Mouse (Mus musculus) layer of hippocampus, postnatal 36 days (tissue): ENCODE measurements around the gene Ldb1. TPM values are rescaled to one million over a fixed set of nuclear protein-coding genes. Genes with fewer than 3 reads are reported as not detected.
"Not testable (repeated sequence)": the region's sequence is repeated elsewhere in the genome, so short reads cannot be mapped to it uniquely, and the experiment has no call there.

Experiments used
- DNase-seq, 2 experiments: peaks; one replicate each; pipeline ENCODE4 v3.0.0; 2022
- total RNA-seq, 2 experiments: library from RNA; stranded (reverse); gene quantifications; 2 replicates each; pipeline ENCODE4 v1.2.3; 2021

Gene Ldb1
- total RNA-seq, 2 experiments from 2014 or later: 107 to 114 TPM

DNA sequence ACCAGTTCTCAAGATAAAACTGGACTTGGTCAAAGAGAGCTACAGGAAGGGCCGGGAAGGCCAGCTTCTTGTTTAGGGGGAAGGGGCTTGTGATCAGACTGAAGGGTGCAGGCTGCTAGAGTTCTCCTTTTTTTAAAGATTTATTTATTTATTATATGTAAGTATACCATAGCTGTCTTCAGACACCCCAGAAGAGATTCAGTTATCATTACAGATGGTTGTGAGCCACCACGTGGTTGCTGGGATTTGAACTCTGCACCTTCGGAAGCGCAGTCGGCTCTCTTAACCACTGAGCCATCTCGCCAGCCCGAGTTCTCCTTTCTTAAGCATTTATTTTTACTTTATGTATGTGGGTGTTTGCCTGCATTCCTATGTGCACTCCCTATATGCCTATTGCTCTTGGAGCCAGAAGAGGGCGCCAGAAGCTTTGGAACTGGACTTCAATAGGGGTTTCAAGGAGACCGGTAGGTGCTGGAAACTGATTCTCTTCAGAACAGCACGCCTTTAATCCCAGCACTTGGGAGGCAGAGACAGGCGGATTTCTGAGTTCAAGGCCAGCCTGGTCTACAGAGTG is 16.2 kb downstream of the Ldb1 start:
- DNase-seq: no peak

DNA sequence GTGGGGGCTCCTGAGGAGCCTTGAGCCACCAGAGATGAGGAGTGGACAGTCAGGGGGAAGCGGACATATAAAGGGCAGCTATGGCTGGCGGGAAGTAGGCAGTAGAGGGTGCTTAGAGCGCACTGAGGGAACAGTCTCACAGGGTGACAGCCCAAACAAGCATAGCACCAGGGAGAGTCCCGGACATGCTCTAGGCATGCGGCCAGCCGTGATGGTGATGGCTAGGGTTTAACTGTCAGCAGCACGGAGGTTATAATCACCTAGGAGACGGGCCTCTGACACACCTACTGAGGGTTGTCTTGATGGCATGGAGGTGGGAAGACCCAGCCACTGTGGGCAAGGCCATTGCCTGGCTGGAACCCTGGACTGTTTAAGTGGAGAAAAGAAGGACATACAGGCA is 18.4 kb downstream of the Ldb1 start:
- DNase-seq: no peak

DNA sequence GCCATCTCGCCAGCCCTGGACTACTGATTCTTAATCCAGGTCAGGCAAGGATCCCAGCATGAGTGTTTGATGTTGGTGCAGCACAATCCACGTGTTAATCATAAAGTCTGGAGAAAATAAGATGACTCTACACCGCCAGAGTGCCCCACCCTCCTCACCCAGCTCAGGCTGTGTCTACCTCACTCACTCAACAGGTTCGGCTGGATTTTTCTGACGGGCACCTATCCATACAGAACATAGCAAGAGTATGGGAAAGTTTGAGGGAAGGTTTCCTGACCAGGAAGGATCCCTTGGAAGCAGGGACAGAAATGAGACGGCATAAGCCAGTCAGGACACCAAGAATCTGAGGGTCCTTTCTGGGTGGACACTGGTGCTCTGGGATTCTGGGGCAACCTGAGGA is 20.1 kb downstream of the Ldb1 start:
- DNase-seq: no peak

DNA sequence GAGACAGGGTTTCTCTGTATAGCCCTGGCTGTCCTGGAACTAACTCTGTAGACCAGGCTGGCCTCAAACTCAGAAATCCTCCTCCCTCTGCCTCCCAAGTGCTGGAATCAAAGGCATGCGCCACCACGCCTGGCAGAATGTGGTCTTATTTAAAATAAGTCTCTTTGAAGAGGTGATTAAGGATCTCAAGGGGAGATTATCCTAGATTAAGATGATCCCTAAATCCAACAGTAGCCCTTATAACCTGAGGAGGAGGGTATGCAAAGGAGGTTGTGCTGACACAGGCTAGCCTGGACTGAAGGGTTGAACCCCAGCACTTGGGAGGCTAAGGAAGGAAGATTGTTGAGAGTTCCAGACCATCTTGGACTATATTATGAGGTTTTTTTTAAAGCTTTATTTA is 29.0 kb downstream of the Ldb1 start:
- no peak for DNase-seq

DNA sequence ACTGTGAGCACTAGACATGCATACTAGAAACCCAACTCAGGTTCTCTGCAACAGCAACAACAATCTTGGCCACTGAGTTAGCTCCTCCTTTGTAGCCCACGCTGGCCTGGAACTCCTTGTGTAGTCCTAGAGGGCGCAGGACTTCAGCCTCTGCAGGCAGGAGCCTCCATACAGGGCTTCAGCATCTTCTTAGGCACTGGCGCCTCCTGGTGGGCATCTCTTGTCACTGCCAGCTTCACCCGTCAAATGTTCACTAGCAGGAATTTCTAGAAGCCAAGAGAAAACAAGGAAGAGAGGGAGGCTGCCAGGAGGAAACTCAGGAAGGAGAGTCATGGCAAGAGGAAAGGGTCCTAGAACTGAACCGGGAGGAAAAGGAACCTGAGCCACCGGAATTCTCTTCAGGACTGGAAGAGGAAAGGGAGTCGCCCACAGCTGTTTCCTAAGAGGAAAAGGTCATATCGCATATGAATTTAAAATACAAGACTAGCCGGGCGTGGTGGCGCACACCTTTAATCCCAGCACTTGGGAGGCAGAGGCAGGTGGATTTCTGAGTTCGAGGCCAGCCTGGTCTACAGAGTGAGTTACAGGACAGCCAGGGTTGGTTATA is 30.3 kb downstream of the Ldb1 start:
- peak; percentile 71 to 78 for DNase-seq

DNA sequence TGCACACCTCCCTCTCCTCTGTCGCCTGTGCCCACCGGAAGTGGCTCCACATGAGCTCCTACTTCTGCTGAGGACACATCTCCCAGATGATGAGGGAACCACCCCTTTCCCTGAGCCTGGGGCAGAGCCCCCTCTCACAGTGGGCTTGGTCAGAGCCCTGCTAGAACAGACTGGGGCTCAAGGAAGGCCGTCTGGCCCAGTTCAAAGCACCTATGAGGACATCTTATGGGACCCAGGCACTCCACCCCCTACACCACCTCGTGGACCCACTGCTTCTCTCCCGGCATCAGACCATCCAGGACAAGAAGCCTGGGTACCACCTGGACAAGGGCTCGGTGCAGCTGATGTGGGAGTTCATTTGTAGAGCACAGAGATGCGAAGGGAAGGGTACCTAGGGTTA is 39.3 kb downstream of the Ldb1 start:
- DNase-seq: no peak

DNA sequence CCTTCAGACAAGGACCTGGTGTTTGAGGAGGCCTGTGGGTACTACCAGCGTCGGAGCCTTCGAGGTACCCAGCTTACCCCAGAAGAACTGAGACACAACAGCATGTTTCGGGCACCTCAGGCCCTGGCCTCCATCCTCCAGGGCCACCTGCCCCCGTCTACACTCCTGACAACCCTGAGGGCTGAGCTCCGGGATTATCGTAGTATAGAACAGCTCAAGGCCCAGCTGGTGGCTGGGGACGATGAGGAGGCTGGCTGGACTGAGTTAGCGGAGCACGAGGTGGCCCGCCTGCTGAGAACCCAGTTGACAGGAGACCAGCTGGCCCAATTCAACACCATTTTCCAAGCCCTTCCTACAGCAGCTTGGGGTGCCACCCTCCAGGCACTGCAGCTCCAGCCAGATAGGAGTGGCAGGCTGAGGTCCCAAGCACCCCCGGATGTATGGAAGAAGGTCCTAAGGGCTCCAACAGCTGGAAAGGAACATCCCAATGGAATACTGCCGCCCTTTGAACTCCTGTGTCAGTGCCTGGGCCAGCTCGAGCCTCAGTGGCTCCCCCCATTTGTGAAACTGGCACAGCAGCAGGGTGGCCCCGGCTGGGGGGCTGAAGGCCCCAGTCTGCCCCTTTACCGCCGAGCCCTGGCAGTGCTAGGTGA is 40.1 kb downstream of the Ldb1 start:
- no peak for DNase-seq

DNA sequence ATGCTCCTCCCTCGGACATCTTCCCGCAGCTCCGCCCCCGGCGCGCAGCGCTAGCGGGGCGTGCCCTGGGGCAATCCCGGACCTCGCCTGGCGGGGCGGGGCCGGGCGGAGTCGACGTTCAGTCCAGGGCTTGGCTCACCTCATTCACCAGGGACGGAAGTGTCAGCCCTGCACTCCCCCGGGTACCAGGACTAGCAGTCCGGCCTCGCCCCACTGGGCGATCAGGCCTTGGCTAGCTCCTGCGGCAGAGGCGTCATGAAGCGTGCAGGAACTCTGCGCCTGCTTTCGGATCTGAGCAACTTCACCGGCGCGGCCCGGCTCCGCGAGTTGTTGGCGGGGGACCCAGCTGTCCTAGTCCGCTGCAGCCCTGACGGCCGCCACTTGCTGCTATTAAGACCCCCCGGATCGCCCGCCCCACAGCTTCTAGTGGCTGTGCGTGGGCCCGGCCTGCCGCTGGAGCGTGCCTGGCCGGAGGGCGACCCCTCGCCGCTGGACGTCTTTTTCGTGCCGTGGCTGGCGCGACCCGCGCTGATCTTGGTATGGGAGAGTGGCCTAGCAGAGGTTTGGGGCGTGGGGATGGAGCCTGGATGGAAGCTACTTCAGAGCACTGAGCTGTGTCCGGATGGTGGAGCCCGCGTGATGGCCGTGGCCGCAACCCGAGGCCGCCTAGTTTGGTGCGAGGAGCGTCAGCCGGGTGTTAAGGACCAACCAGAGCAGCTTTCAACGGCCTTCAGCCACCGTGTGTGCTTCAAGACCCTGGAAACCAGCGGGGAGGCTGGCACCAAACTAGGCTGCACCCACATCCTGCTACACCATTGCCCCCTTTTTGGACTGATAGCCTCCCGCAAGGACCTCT is 41.4 kb downstream of the Ldb1 start, which contains the start of gene Hps6:
TSS of gene Hps6 (plus strand) at position 138 of the 856 bp plus-strand sequence.
- DNase-seq: peak; percentile 72 to 73

DNA sequence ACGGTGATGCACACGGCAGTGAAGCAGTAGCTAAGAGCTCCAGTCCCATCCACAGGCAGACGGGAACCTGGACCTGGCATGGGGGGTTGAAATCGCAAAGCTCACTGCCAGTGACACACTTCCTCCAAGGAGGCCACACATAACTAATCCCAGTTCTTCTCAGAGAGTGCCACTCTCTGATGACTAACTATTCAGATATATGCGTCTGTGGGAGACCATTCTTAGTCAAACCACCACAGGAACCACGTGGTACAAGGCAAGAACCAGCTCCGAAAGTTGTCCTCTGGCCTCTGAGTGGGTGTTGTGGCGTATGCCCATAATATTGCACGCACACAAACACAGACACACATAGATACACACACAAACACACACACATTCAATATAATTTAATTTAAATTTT is 42.7 kb downstream of the Ldb1 start:
- DNase-seq: no peak

DNA sequence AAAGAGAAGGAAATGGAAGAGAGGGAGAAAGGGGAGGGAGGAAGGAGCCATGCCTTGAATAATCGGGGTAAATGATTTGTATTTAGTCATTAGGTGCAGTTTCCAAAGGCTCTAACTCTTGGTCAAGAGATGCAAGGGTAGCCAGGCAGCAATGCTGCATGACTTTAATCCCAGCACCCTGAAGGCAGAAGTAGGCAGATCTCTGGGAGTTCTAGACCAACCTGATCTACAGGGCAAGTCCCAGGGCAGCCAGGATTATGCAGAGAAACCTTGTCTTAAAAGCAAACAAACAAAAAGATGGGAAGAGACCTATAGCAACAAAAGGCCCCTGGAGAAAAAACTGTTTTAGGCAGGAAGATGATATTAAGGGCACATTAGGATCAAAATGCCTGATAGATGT is 45.6 kb downstream of the Ldb1 start:
- no peak for DNase-seq

DNA sequence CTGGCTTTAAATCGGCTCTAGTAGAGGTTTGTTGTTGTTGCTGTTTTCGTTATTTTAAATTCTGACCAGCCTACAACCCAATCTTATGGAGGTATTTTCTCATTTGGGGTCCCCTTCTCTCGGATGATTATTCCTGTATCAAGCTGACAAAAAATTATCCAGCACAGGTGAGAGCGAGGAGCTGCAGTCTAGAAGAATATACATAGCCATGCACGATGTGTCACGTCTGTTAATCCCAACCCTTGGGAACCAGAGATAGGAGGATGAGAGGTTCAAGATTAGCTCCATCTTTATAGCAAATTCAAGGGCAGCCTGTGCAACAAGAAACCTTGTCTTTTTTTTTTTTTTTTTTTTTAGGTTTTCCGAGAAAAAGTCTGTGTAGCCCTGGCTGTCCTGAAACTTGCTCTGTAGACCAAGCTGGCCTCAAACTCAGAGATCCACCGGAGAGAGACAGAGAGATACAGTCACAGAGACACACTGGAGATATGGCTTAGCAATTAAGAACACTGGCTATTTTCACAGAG is 46.3 kb downstream of the Ldb1 start:
- no peak for DNase-seq

DNA sequence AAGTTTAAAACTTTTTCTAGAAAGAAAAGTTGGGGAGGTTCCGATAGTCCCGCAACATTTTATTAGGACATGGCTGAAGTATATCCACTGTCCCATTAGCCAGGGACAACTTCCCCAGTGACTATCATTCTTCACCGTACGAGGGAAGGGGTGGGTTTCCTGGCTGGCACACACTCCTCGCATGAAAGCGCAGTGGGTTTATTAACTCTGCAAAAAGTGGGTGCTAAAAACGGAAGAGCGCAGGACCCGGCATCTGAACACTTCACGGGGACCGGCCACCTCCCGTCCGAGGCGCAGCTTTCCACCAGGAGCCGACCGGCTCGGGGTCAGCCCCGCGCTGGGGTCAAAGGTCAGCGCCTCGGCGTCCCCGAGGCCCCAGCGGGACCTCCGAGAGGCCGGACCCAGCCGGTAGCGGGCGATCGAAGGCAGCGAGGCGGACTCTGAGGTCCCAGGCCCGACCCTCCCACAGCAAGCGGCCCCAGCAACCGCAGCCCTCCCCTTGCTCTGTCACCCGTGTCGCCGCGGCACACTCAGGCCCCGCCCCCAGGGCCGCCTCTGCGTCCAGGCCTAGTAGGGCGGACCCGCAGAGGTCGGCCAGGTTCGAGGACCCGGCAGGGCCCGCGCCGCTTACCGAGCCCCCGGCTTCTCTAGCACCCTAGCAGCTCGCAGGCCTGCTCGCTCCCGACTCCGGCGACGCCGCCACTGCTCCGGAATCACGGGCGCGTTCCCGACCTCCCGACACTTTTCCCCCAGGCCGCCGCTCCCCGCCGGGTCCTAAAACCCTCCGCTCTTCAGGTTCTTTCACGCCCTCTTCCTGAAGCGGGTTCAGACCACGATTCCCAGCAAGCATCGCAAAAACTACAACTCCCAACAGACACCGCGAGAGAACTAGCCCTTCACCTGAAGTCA is 47.0 kb downstream of the Ldb1 start, which contains the start of gene Armh3:
TSS of gene Armh3 (minus strand) at position 704 of the 909 bp plus-strand sequence.
- DNase-seq: peak; percentile 93 to 94

DNA sequence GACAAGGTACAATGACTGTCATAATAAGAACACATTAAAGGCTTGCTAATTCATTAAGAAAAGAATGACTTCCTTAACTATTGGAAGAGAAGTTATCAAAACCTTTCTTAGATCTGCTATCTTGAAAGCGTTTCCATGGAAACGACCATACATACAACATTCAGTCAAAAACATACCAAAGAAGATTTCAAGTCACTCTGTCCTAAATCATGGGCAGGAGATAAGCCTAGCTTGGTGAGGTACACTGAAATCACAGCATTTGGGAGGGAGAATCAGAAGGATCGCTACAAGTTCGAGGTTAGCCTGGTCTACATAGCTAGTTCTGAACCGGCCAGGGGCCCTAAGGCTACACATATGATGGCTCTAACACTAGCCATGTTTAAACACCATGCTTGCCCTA is 47.6 kb downstream of the Ldb1 start:
- no peak for DNase-seq

DNA sequence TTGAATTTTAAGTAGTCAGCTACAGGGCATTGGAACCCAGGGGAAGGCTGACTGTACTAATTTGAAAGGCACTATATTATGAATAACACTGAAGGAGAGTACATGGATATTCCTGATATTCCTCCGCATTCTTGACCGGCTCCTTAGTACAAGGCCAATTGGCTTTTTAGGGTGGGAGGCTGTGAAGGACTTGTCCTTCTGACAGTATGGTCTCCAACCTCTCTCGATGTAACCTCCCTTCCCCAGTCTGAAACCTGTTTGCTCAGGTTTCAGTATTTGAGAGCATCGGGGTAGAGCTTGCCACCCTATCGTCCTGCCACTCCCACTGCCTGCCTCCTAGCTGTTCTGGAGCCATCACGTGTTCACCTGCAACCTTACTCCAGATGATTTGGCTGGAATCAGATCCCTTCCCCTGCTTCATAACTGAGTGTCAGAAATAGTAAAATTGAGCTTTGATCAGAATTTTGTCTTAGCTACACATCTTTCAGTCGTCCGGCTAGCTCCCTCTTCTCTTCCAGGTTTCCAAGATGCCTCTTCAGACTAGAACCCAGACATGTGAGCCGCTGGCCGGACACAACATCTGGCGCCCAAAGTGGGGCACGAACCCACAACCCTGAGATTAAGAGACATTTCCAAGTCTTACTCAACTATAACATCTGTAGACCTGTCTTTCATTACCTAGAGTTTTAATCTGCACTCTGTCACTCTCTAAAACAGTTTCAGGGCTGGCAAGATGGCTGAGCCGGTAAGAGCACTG is 50.9 kb downstream of the Ldb1 start:
- DNase-seq: no peak

DNA sequence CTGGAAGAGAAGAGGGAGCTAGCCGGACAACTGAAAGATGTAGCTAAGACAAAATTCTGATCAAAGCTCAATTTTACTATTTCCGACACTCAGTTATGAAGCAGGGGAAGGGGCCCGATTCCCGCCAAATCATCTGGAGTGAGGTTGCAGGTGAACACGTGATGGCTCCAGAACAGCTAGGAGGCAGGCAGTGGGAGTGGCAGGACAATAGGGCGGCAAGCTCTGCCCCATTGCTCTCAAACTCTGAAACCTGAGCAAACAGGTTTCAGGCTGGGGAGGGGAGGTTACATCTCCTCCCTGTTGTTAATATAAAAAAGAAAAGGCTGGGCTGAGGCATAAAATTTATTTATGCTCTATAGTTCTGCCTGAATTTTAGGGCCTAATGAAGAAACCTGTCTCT is 51.6 kb downstream of the Ldb1 start:
- DNase-seq: not testable (repeated sequence)

DNA sequence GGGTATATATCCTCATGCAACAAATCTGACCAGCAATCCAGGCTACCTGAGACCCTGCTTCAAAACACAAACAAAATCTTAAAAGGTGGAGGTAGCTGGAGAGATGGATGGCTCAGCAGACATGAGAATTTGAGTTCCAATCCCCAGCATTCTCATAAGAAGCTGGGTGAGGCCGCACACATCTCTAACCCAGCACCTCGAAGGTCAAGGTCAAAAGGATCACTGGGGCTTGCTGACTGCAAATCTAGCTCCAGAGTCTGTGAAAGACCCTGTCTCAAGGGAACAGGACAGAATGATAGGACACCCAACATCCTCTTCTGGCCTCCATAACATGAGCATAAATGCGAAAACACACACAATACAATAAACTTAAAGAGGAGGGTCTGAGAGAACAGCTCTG is 53.8 kb downstream of the Ldb1 start:
- DNase-seq: no peak

DNA sequence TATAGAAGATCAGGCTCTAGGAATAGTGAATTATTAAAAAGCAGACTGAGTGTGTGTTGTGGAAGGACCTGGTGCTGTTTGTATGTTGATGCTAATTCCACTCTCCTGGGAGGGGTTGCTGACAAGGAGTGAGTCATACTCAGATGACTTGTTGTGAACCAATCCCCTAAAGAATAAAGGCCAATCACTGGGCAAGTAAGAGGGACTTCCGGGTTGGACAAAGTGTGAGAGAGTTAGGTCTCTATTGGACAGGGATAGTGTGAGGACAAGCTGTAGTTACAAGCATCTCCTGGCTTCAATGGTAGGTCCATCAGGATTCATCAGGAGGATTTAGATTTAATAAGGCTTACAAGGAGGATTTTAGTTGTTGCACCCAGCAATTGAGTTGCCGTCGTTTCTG is 56.8 kb downstream of the Ldb1 start:
- DNase-seq: no peak

DNA sequence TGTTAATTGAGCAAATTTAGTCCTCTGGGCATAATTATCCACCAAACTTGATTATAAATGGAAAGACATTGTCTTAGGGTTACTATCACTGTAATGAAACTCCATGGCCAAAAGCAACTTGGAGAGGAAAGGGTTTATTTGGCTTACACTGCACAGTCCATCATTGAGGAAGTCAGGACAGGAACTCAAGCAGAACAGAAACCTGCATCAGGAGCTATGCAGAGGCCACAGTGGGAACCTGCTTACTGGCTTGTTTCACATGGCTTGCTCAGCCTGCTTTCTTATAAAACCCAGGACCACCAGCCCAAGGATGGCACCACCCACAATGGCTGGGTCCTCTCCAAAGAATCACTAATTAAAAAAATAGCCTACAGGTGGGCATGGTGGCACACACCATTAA is 60.6 kb downstream of the Ldb1 start:
- DNase-seq: no peak
